Mouse (Mus musculus): Measurements from ENCODE around the gene Errfi1. TPM values are rescaled to one million over a fixed set of nuclear protein-coding genes. Genes with fewer than 3 reads are reported as not detected.

Gene Errfi1
- 32.3 and 33.4 TPM in 2 replicates for polyA plus RNA-seq (2015; fragmentation: Nextera tagmentation; extraction: Ambion mirVana)

- ATAC-seq (ENCODE audit: insufficient read depth, low FRiP score, low read depth) = peak; percentile 70
- Histone ChIP-seq H3K4me3 (replicated peaks) (peak within 1 kb of the TSS; percentile 89), H3K4me2 (peak within 1 kb of the TSS; percentile 71), H3K27ac (peak within 1 kb of the TSS; percentile 99), H3K27me3 (replicated peaks) (no peaks in the 10 kb centered on the region), H3K36me3 (no peaks in the 10 kb centered on the region), H3K4me1 (peaks cover 5% of the 10 kb centered on the region; the same call in 1 of the 2 replicates), H3K9me3 (no peaks in the 10 kb centered on the region), H3K9ac (no peak within 1 kb of the TSS)
- WGBS = 50% methylated on average over 13 of the region's 13 CpGs
These were observed at the start of gene Errfi1 for GRCm38 (mm10) chr4:150853680-150854461. Gene Errfi1, plus strand, starts transcription at chr4:150853919.

GRCm38 (mm10) chr4:150804204-150804603, 49.5 kb upstream of the Errfi1 start:
- Histone ChIP-seq H3K4me2 (no peak overlapping the region), H3K27ac (no peak overlapping the region), H3K27me3 (replicated peaks) (no peaks in the 10 kb centered on the region), H3K4me1 (peaks cover 20% of the 10 kb centered on the region), H3K36me3 (no peaks in the 10 kb centered on the region), H3K4me3 (replicated peaks) (no peak overlapping the region), H3K9me3 (no peaks in the 10 kb centered on the region), H3K9ac (no peak overlapping the region)
- 65% methylated on average over 6 of the region's 6 CpGs for WGBS
- no peak for ATAC-seq (ENCODE audit: insufficient read depth, low FRiP score, low read depth)

DNA sequence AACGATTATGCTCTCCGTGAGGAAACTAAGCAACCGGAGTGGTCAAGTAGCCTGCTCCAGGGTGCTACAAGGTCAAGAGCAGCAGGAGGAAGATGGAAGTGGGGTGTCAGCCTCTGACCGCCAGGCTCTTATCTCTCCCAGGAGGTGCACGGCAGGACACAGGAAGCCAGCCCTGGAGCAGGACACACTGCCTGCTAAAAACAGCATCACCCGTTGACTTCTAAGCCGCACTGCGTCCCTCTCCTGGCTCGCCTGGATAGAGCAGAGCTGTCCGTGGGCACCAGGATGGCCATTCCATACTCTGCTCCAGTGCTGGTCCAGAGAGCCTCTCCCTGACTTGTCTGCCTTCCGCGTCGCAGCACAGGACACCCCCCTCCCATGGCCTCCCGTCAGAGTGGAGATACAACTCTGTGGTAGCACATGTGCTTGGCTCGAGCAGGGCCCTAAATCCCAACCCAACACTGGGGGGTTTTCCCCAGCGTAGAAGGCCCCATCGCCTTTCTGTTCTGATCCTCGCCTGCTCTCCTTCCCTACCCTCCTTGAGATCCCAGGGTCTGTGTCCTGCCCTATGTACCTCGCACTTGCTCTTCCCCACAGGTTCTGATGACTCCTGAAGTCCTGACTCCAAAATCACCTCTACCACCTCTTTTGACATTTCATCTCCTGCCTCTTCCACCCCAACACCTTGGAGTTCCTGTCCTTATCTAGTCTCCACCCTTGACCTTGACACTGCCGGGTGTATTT, 45.8 kb upstream of the Errfi1 start:
- Histone ChIP-seq H3K4me2 (no peak overlapping the region), H3K27me3 (replicated peaks) (no peaks in the 10 kb centered on the region), H3K4me3 (replicated peaks) (no peak overlapping the region), H3K9ac (no peak overlapping the region), H3K27ac (no peak overlapping the region), H3K4me1 (peaks cover 17% of the 10 kb centered on the region), H3K9me3 (no peaks in the 10 kb centered on the region), H3K36me3 (no peaks in the 10 kb centered on the region)
- ATAC-seq (ENCODE audit: insufficient read depth, low FRiP score, low read depth) = no peak
- WGBS = 64% methylated on average over 20 of the region's 20 CpGs

- Histone ChIP-seq H3K27ac (0 out of 2 replicates have a peak overlapping the region, but pooled peaks have one; percentile 21), H3K9ac (no peak overlapping the region), H3K9me3 (no peaks in the 10 kb centered on the region), H3K36me3 (no peaks in the 10 kb centered on the region), H3K4me2 (no peak overlapping the region), H3K4me1 (peaks cover 17% of the 10 kb centered on the region), H3K4me3 (replicated peaks) (no peak overlapping the region), H3K27me3 (replicated peaks) (no peaks in the 10 kb centered on the region)
- no peak for ATAC-seq (ENCODE audit: insufficient read depth, low FRiP score, low read depth)
- 35% methylated on average over 12 of the region's 12 CpGs for WGBS
These were observed 45.3 kb upstream of the Errfi1 start for GRCm38 (mm10) chr4:150808471-150808847.

DNA sequence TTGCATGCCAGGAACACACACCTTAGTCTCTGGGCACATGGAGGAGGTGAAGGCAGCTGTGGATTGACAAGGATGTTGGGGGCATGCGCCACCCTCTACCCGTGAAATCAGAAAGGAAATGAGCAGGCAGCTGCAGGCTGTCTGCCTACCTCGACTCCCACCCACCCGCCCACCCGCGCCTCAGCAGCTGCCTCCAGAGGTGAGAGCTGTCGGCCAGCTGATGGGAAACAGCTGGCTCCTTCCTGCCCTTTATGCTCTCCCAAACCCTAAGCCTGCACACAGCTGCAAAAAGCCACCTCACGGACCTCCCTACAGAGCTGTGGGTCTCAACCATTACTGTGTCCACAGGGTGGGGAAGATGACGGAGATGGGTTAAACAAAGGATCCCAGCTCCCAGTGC, 44.4 kb upstream of the Errfi1 start:
- Histone ChIP-seq H3K9me3 (no peaks in the 10 kb centered on the region), H3K27me3 (replicated peaks) (no peaks in the 10 kb centered on the region), H3K9ac (no peak overlapping the region), H3K4me2 (peak overlapping the region; percentile 21; the same call in 1 of the 2 replicates), H3K36me3 (no peaks in the 10 kb centered on the region), H3K4me1 (peaks cover 17% of the 10 kb centered on the region), H3K4me3 (replicated peaks) (no peak overlapping the region), H3K27ac (peak overlapping the region; percentile 21; the same call in 1 of the 2 replicates)
- WGBS = 28% methylated on average over 9 of the region's 9 CpGs
- ATAC-seq (ENCODE audit: insufficient read depth, low FRiP score, low read depth) = no peak

DNA sequence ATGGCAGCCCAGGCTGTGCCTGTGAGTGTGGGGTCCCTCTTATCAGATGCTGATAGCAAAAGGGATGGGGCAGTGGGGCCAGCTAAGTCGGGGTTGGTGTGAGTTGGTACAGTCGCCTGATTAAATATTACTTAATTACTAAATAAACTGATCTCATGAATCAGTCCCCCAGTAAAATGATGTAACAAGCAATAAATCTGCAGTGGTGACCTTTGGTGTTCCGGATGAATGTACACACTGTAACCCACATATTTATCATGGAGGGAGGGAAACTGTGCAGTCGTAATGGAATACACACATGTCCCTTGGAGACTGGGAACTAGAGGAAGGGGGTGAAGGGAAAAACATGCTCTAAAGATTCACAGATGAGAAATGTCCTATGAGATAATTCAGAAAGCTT, 38.6 kb upstream of the Errfi1 start:
- no peak for ATAC-seq (ENCODE audit: insufficient read depth, low FRiP score, low read depth)
- H3K27me3 ChIP-seq (replicated peaks) = no peaks in the 10 kb centered on the region
- H3K9me3 ChIP-seq = no peaks in the 10 kb centered on the region
- H3K4me1 ChIP-seq = peaks cover 34% of the 10 kb centered on the region
- no peaks in the 10 kb centered on the region for H3K36me3 ChIP-seq
- no peak overlapping the region for H3K9ac ChIP-seq
- WGBS = 47% methylated on average over 4 of the region's 4 CpGs
- H3K4me3 ChIP-seq (replicated peaks) = no peak overlapping the region
- no peak overlapping the region for H3K4me2 ChIP-seq
- 0 out of 2 replicates have a peak overlapping the region, but pooled peaks have one; percentile 45 for H3K27ac ChIP-seq

GRCm38 (mm10) chr4:150816414-150816951, 37.2 kb upstream of the Errfi1 start:
- no peak for ATAC-seq (ENCODE audit: insufficient read depth, low FRiP score, low read depth)
- WGBS = 32% methylated on average over 13 of the region's 13 CpGs
- H3K27me3 ChIP-seq (replicated peaks) = no peaks in the 10 kb centered on the region

GRCm38 (mm10) chr4:150819126-150819910, 34.4 kb upstream of the Errfi1 start:
- ATAC-seq (ENCODE audit: insufficient read depth, low FRiP score, low read depth) = no peak
- Histone ChIP-seq H3K36me3 (no peaks in the 10 kb centered on the region), H3K4me1 (peaks cover 53% of the 10 kb centered on the region), H3K4me2 (no peak overlapping the region), H3K4me3 (replicated peaks) (no peak overlapping the region), H3K27me3 (replicated peaks) (no peaks in the 10 kb centered on the region), H3K9me3 (no peaks in the 10 kb centered on the region), H3K27ac (no peak overlapping the region), H3K9ac (no peak overlapping the region)
- 57% methylated on average over 12 of the region's 12 CpGs for WGBS

More at GRCm38 (mm10) chr4:150816414-150816951, 37.2 kb upstream of the Errfi1 start:
- H3K4me3 ChIP-seq (replicated peaks) = no peak overlapping the region
- no peaks in the 10 kb centered on the region for H3K9me3 ChIP-seq
- no peak overlapping the region for H3K9ac ChIP-seq
- no peak overlapping the region for H3K4me2 ChIP-seq
- H3K27ac ChIP-seq = peak overlapping the region; percentile 62
- H3K4me1 ChIP-seq = peaks cover 34% of the 10 kb centered on the region
- H3K36me3 ChIP-seq = no peaks in the 10 kb centered on the region

DNA sequence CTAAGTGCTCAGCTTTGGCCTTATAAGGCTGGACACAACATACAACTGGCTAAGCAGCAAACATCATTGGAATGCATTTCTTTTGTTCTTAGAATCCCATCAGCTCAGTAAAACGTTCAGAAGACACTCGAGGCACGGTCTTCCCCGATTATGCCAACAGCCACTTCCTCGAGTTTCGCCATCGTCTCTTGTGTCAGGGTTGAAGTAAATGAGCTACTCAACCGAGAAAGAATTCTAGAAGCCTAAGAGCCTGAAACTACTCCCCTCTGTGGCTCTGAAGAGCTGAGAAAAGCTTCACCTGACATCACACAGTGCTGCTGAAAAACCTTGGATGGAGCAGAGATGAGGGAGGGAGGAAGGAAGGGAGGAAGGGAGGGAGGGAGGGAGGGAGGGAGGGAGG, 32.3 kb upstream of the Errfi1 start:
- no peak overlapping the region for H3K27ac ChIP-seq
- no peaks in the 10 kb centered on the region for H3K9me3 ChIP-seq
- H3K4me3 ChIP-seq (replicated peaks) = no peak overlapping the region
- H3K4me1 ChIP-seq = peaks cover 48% of the 10 kb centered on the region
- no peak overlapping the region for H3K9ac ChIP-seq
- no peak for ATAC-seq (ENCODE audit: insufficient read depth, low FRiP score, low read depth)
- no peak overlapping the region for H3K4me2 ChIP-seq
- no peaks in the 10 kb centered on the region for H3K27me3 ChIP-seq (replicated peaks)
- H3K36me3 ChIP-seq = no peaks in the 10 kb centered on the region
- whole genome bisulfite sequencing = 71% methylated on average over 8 of the region's 8 CpGs

DNA sequence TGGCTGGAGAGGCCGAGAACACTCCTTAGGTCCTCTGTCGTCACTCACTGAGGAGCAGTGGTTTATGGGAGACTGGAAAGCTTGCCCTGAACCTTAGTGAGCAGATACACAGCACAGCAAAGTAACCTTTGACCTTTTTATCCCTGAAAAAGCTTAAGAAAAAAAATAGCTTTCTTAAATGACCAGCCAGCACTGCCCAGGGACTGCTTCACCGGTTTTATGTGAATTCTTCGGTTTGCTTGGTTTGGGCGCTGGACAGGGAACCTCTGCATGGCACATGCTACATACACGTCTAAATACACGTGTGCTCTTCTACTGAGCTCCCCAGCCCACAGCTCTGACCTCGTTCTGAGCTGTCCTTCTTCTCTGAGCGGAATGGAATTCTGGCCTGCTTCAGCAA, 31.1 kb upstream of the Errfi1 start:
- 76% methylated on average over 9 of the region's 9 CpGs for WGBS
- no peak overlapping the region for H3K9ac ChIP-seq
- H3K4me1 ChIP-seq = peaks cover 39% of the 10 kb centered on the region
- H3K27me3 ChIP-seq (replicated peaks) = no peaks in the 10 kb centered on the region
- H3K9me3 ChIP-seq = no peaks in the 10 kb centered on the region
- no peak for ATAC-seq (ENCODE audit: insufficient read depth, low FRiP score, low read depth)
- H3K36me3 ChIP-seq = no peaks in the 10 kb centered on the region
- H3K4me3 ChIP-seq (replicated peaks) = no peak overlapping the region
- H3K27ac ChIP-seq = no peak overlapping the region
- H3K4me2 ChIP-seq = no peak overlapping the region

DNA sequence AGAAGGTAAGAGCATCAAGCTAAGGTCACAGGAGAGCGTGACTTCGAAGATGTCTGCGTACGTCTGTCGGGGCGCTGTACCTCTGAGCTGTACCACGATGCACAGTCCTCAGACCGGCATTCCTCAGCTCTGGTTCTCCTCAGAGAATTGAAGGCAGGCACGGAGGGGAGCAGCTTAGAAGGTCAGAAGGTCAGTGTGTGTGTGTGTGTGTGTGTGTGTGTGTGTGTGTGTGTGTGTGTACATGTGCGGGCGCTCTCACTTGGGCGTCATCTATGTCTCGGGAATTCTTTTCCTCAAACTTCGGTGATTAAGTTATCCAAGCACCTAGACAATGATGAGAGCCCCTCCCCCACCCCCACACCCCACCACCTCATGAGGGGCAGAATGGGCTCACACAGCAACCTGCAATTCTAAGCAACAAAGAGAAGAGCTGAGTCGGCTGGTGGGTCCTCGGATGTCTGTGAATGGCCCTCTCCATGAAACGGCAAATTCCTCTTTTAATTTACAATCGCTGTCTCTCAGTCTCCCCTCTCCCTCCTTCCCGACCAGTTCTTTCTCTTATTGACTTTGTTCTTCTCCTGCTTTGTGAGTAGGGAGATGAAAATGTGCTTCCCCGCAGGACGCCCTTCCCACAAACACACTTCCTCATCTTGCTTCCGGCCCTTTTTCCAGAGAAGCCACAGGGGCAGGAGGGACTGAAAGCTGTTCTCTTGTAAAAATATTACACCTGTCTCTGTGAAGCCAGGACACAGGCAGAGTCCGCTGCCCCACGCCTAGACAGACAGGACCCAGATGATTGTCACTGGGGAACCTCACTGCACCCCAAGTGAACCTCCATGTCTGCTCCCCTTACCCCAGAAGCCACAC, 29.9 kb upstream of the Errfi1 start:
- H3K27ac ChIP-seq = peak overlapping the region; percentile 95
- no peaks in the 10 kb centered on the region for H3K9me3 ChIP-seq
- no peak overlapping the region for H3K9ac ChIP-seq
- ATAC-seq (ENCODE audit: insufficient read depth, low FRiP score, low read depth) = no peak
- no peak overlapping the region for H3K4me3 ChIP-seq (replicated peaks)
- H3K36me3 ChIP-seq = no peaks in the 10 kb centered on the region
- 51% methylated on average over 24 of the region's 24 CpGs for WGBS
- peaks cover 36% of the 10 kb centered on the region for H3K4me1 ChIP-seq
- no peak overlapping the region for H3K4me2 ChIP-seq
- H3K27me3 ChIP-seq (replicated peaks) = no peaks in the 10 kb centered on the region

Data from stomach, embryonic 15.5 days (tissue).